Mouse (Mus musculus): Measurements from ENCODE around the gene Bptf.

DNA sequence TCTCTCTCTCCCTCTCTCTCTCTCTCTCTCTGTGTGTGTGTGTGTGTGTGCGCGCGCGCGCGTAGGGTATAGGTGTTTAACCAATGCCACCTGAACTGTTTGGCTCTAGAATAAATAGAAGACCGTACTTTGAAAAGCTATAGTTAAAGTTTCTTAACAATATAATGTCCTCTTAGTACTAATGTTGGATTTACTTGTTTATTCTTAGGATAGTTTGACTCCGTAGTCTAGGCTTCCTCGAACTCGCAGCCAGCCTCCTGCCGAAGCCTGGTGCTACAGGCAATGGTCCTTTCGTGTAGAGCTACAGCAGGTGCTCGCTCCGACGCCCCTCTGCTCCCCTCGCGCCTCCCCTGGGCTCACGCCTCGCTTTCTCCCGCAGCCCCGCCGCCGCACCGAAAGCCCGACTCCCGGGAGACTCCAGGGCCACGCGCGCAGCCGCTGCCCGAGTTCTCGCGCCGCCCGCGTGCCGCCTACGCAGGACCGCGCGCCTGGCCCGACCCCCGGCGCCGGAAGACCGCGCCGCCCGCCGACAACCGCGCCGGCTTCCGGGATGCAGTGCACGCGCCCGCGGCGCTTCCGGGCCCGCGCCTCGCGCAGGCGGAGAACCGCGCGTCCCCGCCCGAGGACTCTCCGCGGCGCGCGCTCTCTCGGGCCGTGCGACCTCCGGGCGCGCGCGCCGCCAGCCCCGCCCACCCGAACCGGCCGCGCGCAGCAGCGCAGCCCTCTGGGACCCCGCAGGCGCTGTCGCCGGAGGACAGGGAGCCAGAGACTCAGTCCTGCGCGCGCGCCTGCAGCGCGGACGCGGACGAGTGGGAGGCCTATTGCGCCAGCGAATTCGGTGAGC is 104.3 kb downstream of the Bptf start:
- TF ChIP-seq CTCF (IDR thresholded peaks at IDR 0.05; ENCODE audit: low read depth) (no peak), EP300 (IDR thresholded peaks at IDR 0.05; ENCODE audit: low read depth) (no peak)

All from liver, postnatal 0 days (tissue).